Mouse (Mus musculus) myocyte (in vitro differentiated cells): Measurements from ENCODE around the gene Nmral1.
"Not testable (repeated sequence)": the region's sequence is repeated elsewhere in the genome, so short reads cannot be mapped to it uniquely, and the experiment has no call there.

ENCODE experiments used
- CEBPB ChIP-seq: IDR thresholded peaks from 2 replicates; pipeline ENCODE4 v1.6.1; 2011; ENCODE audit warnings: mild to moderate bottlenecking, moderate library complexity; ENCODE audit not compliant: poor library complexity, insufficient read depth, severe bottlenecking
- E2F4 ChIP-seq: IDR thresholded peaks from one replicate; pipeline ENCODE4 v1.6.1; 2011; ENCODE audit warnings: mild to moderate bottlenecking, control low read depth, moderate library complexity; ENCODE audit not compliant: insufficient read depth
- MAX ChIP-seq: IDR thresholded peaks from one replicate; pipeline ENCODE4 v1.6.1; 2011; ENCODE audit warnings: low read depth, mild to moderate bottlenecking, control low read depth
- MYOD1 ChIP-seq, 3 experiments: IDR thresholded peaks; one replicate each; pipeline ENCODE4 v1.6.1; 2011; ENCODE audit warnings: control low read depth in 2 of 3, low read depth in 2 of 3, mild to moderate bottlenecking in 2 of 3, moderate library complexity in 1 of 3; ENCODE audit not compliant: insufficient read length in 2 of 3, control insufficient read depth in 1 of 3
- MYOG ChIP-seq, 3 experiments: IDR thresholded peaks; one replicate each; pipeline ENCODE4 v1.6.1; 2011; ENCODE audit warnings: control low read depth in 2 of 3, low read depth in 2 of 3, mild to moderate bottlenecking in 2 of 3; ENCODE audit not compliant: insufficient read length in 2 of 3, control insufficient read depth in 1 of 3, insufficient read depth in 1 of 3
- POLR2A ChIP-seq: IDR thresholded peaks from one replicate; pipeline ENCODE4 v1.6.1; 2011; ENCODE audit warnings: low read depth, mild to moderate bottlenecking, control low read depth, moderate library complexity; ENCODE audit not compliant: insufficient read length
- POLR2AphosphoS2 ChIP-seq: IDR thresholded peaks from one replicate; pipeline ENCODE4 v1.6.1; 2011; ENCODE audit warnings: low read depth, control low read depth; ENCODE audit not compliant: insufficient read length
- REST ChIP-seq: IDR thresholded peaks from one replicate; pipeline ENCODE4 v1.6.1; 2011; ENCODE audit warnings: mild to moderate bottlenecking, control low read depth, moderate library complexity; ENCODE audit not compliant: insufficient read depth, insufficient read length
- SRF ChIP-seq: IDR thresholded peaks from one replicate; pipeline ENCODE4 v1.6.1; 2011; ENCODE audit warnings: low read depth; ENCODE audit not compliant: control insufficient read depth, insufficient read length
- TCF12 ChIP-seq: IDR thresholded peaks from one replicate; pipeline ENCODE4 v1.6.1; 2011; ENCODE audit warnings: mild to moderate bottlenecking, control low read depth; ENCODE audit not compliant: poor library complexity, insufficient read depth, severe bottlenecking
- TCF3 ChIP-seq: IDR thresholded peaks from one replicate; pipeline ENCODE4 v1.6.1; 2011; ENCODE audit warnings: low read depth, control low read depth; ENCODE audit not compliant: insufficient read length
- USF1 ChIP-seq: IDR thresholded peaks from one replicate; pipeline ENCODE4 v1.6.1; 2011; ENCODE audit warnings: low read depth, mild to moderate bottlenecking, control low read depth, moderate library complexity

DNA sequence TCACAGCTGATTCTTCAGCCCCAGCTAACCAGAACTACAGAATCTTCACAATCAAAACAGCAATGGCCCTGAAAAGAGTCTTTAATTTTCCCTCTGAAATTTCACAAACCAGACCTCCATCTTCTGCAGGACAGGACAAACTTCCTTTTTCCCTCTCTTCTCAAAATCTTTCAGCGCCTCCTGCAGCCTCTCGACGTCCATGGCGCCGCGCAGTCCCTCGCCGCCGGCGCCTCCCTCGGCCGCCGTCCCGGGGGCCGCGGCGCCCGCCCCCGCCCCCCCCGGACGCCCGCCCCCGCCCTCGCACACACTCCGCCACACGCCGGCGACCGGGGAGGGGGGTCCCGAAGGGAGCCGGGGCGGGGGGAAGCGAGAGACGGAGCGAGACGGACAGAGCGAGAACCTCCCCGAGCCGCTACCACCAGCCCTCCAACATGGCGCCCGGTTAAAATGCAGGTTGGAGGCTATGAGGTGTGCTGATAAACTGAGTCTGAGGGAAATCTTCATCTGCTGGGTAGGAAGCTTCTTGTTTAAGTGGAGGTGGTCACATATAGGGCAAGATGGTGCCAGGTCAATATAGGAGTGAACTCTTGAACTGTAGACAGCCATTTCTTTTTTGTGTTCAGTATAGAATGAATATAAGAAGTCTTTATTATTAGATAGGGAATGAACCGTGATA lies 37.6 kb upstream of the Nmral1 start:
- not testable (repeated sequence) for TF ChIP-seq MAX; CEBPB; TCF3; POLR2A; TCF12; USF1; MYOG (IDR thresholded peaks at IDR 0.05; ENCODE audit: control insufficient read depth in 1 of 3, insufficient read depth in 1 of 3, insufficient read length in 2 of 3, low read depth in 2 of 3); MYOD1 (IDR thresholded peaks at IDR 0.05; ENCODE audit: control insufficient read depth in 1 of 3, insufficient read length in 2 of 3, low read depth in 2 of 3); E2F4; POLR2AphosphoS2; REST; SRF
